Mouse (Mus musculus): ENCODE data around the gene Cd4. TPM values are rescaled to one million over a fixed set of nuclear protein-coding genes. Genes with fewer than 3 reads are reported as not detected.

The Cd4 gene
- total and polyA plus RNA-seq, 3 experiments = 0.26 to 1.6 (median 0.34) TPM

GRCm38 (mm10) chr6:124856916-124857839 lies 30.8 kb downstream of the Cd4 start, which contains the start of gene P3h3:
P3h3 (minus strand) TSS chr6:124857752.
- Histone ChIP-seq H3K36me3 (replicated peaks in 1 of 2; ENCODE audit: control insufficient read depth in 1 of 2, insufficient read depth in 1 of 2, low read length in 1 of 2) (no peaks in the 10 kb centered on the region), H3K9ac (ENCODE audit: insufficient read depth, low read depth) (peak within 1 kb of the TSS; percentile 34; the same call in 1 of the 2 replicates), H3K27ac (ENCODE audit: insufficient read depth, low read depth) (no peak within 1 kb of the TSS), H3K4me3 (replicated peaks in 1 of 3; ENCODE audit: low read depth in 2 of 3, low read length in 2 of 3, poor library complexity in 1 of 3) (peak within 1 kb of the TSS in 1 of 3 experiments; percentile 54), H3K27me3 (replicated peaks) (peaks cover 34% of the 10 kb centered on the region), H3K79me2 (replicated peaks; ENCODE audit: control insufficient read depth, extremely low read depth, insufficient read depth, poor library complexity, severe bottlenecking) (no peaks in the 10 kb centered on the region), H3K4me2 (ENCODE audit: insufficient read depth, low read depth, poor library complexity, severe bottlenecking) (peak within 1 kb of the TSS; percentile 73), H3K9me3 (replicated peaks; ENCODE audit: low read length) (no peaks in the 10 kb centered on the region), H3K4me1 (ENCODE audit: control insufficient read depth in 1 of 2, insufficient read depth in 2 of 2) (peaks cover 11 to 20% of the 10 kb centered on the region in 2 experiments)
- in situ Hi-C loops (cut with MboI; ENCODE audit: low pct_ligation_motif_present, low pct_unique_long_range_greater_than_20kb, low sequenced_read_pairs) (loop anchor here (25.0 kb wide), 1 partner anchor 180 kb away; the partner anchor contains the start of genes Acrbp and Ing4), dilution Hi-C loops (cut with MboI; ENCODE audit: extremely low pct_ligation_motif_present, extremely low pct_unique_long_range_greater_than_20kb, low sequenced_read_pairs) (no loop called here)
- DNase-seq (ENCODE audit: extremely low read depth) = no peak
- TF ChIP-seq NRF1 (IDR thresholded peaks at IDR 0.05; ENCODE audit: low read depth, low read length) (no peak), ETS1 (conservative IDR thresholded peaks at IDR 0.05; ENCODE audit: low read depth, low read length) (no peak), POLR2A (IDR thresholded peaks at IDR 0.05; ENCODE audit: low read depth, low read length) (peak; percentile 53), UBTF (IDR thresholded peaks at IDR 0.05; ENCODE audit: low read depth, low read length) (no peak), KAT2A (IDR thresholded peaks at IDR 0.05; ENCODE audit: insufficient replicate concordance, low read length) (no peak), CTCF (conservative IDR thresholded peaks at IDR 0.05 in 1 of 2, IDR thresholded peaks at IDR 0.05 in 1 of 2; ENCODE audit: low read depth in 2 of 2, low read length in 2 of 2) (peak in 1 of 2 experiments; percentile 69; a peak in 2 of 4 replicates), MAX (IDR thresholded peaks at IDR 0.05; ENCODE audit: low read length) (peak; percentile 77), SMC3 (IDR thresholded peaks at IDR 0.05; ENCODE audit: low read depth, low read length) (peak; percentile 43)

GRCm38 (mm10) chr6:124856321-124856720 lies 31.7 kb downstream of the Cd4 start:
- TF ChIP-seq TCF12 (IDR thresholded peaks at IDR 0.05; ENCODE audit: low read depth, low read length) (no peak), KAT2A (IDR thresholded peaks at IDR 0.05; ENCODE audit: insufficient replicate concordance, low read length) (no peak), E2F4 (IDR thresholded peaks at IDR 0.05; ENCODE audit: insufficient replicate concordance, low read depth, low read length) (no peak), USF2 (conservative IDR thresholded peaks at IDR 0.05; ENCODE audit: low read depth, low read length) (no peak), USF1 (IDR thresholded peaks at IDR 0.05; ENCODE audit: low read depth, low read length) (no peak), GABPA (IDR thresholded peaks at IDR 0.05; ENCODE audit: insufficient replicate concordance, low read depth, low read length) (no peak), CHD1 (IDR thresholded peaks at IDR 0.05; ENCODE audit: low read depth, low read length) (no peak), UBTF (IDR thresholded peaks at IDR 0.05; ENCODE audit: low read depth, low read length) (no peak), ZMIZ1 (IDR thresholded peaks at IDR 0.05; ENCODE audit: low read depth, low read length) (no peak), ZC3H11A (IDR thresholded peaks at IDR 0.05; ENCODE audit: low read depth, low read length) (no peak), CTCF (conservative IDR thresholded peaks at IDR 0.05 in 1 of 2, IDR thresholded peaks at IDR 0.05 in 1 of 2; ENCODE audit: low read depth in 2 of 2, low read length in 2 of 2) (no peak), BHLHE40 (IDR thresholded peaks at IDR 0.05; ENCODE audit: low read depth, low read length) (no peak), RCOR1 (conservative IDR thresholded peaks at IDR 0.05; ENCODE audit: low read depth, low read length) (no peak), ELF1 (IDR thresholded peaks at IDR 0.05; ENCODE audit: low read depth, low read length) (no peak), EP300 (IDR thresholded peaks at IDR 0.05; ENCODE audit: low read length) (no peak), SIN3A (IDR thresholded peaks at IDR 0.05; ENCODE audit: low read length) (no peak), SMC3 (IDR thresholded peaks at IDR 0.05; ENCODE audit: low read depth, low read length) (no peak), MAFK (IDR thresholded peaks at IDR 0.05; ENCODE audit: insufficient replicate concordance, low read length) (no peak)
- Histone ChIP-seq H3K4me3 (replicated peaks in 1 of 3; ENCODE audit: low read depth in 2 of 3, low read length in 2 of 3, poor library complexity in 1 of 3) (peak overlapping the region in 1 of 3 experiments; percentile 54), H3K27ac (ENCODE audit: insufficient read depth, low read depth) (no peak overlapping the region), H3K4me2 (ENCODE audit: insufficient read depth, low read depth, poor library complexity, severe bottlenecking) (peak overlapping the region; percentile 73), H3K36me3 (replicated peaks in 1 of 2; ENCODE audit: control insufficient read depth in 1 of 2, insufficient read depth in 1 of 2, low read length in 1 of 2) (no peaks in the 10 kb centered on the region), H3K27me3 (replicated peaks) (peaks cover 39% of the 10 kb centered on the region), H3K79me2 (replicated peaks; ENCODE audit: control insufficient read depth, extremely low read depth, insufficient read depth, poor library complexity, severe bottlenecking) (no peaks in the 10 kb centered on the region), H3K9me3 (replicated peaks; ENCODE audit: low read length) (no peaks in the 10 kb centered on the region), H3K9ac (ENCODE audit: insufficient read depth, low read depth) (no peak overlapping the region), H3K4me1 (ENCODE audit: control insufficient read depth in 1 of 2, insufficient read depth in 2 of 2) (peaks cover 5 to 13% of the 10 kb centered on the region in 2 experiments)
- no peak for DNase-seq (ENCODE audit: extremely low read depth)
- dilution Hi-C loops (cut with MboI; ENCODE audit: extremely low pct_ligation_motif_present, extremely low pct_unique_long_range_greater_than_20kb, low sequenced_read_pairs) (no loop called here), in situ Hi-C loops (cut with MboI; ENCODE audit: low pct_ligation_motif_present, low pct_unique_long_range_greater_than_20kb, low sequenced_read_pairs) (loop anchor here (25.0 kb wide), 1 partner anchor 181 kb away; the partner anchor contains the start of genes Acrbp and Ing4)
